Mouse (Mus musculus) forebrain, embryonic 14.5 days (tissue): ENCODE measurements around the gene Sytl1. TPM values are rescaled to one million over a fixed set of nuclear protein-coding genes. Genes with fewer than 3 reads are reported as not detected.

Experiments
- ATAC-seq: fragments of 200-750 bp; cut with Nextera tagmentation; 2 replicates; pipeline ENCODE4 v1.8.0; 2017; ENCODE audit warnings: mild to moderate bottlenecking, moderate library complexity
- DNase-seq: peaks from one replicate; pipeline ENCODE4 v3.0.0-alpha.2; 2015; ENCODE audit warnings: low spot score
- H3K27ac ChIP-seq: fragments of 300-500 bp; sonication (generic); 2 replicates; pipeline ENCODE4 v1.5.1; 2014; ENCODE audit warnings: low read depth, mild to moderate bottlenecking, control low read depth, low read length, moderate library complexity
- H3K27me3 ChIP-seq: fragments of 300-500 bp; sonication (generic); replicated peaks from 2 replicates; pipeline ENCODE4 v1.6.1; 2014; ENCODE audit warnings: low read length, control low read depth, mixed read lengths; ENCODE audit not compliant: control insufficient read depth, insufficient read depth
- H3K36me3 ChIP-seq: fragments of 300-500 bp; sonication (generic); 2 replicates; pipeline ENCODE4 v1.6.1; 2014; ENCODE audit warnings: low read length, control low read depth; ENCODE audit not compliant: control insufficient read depth, insufficient read depth
- H3K4me1 ChIP-seq: fragments of 300-500 bp; sonication (generic); 2 replicates; pipeline ENCODE4 v1.6.1; 2014; ENCODE audit warnings: antibody characterized with exemption, low read length, control low read depth; ENCODE audit not compliant: control insufficient read depth, insufficient read depth
- H3K4me2 ChIP-seq: fragments of 300-500 bp; sonication (generic); 2 replicates; pipeline ENCODE4 v1.6.1; 2014; ENCODE audit warnings: mild to moderate bottlenecking, control low read depth, low read length
- H3K4me3 ChIP-seq: fragments of 300-500 bp; sonication (generic); 2 replicates; pipeline ENCODE4 v1.5.1; 2014; ENCODE audit warnings: low read depth, low read length, control low read depth
- H3K9ac ChIP-seq: fragments of 300-500 bp; sonication (generic); 2 replicates; pipeline ENCODE4 v1.6.1; 2014; ENCODE audit warnings: mild to moderate bottlenecking, low read length, control low read depth, moderate library complexity
- H3K9me3 ChIP-seq: fragments of 300-500 bp; sonication (generic); replicated peaks from 2 replicates; pipeline ENCODE4 v1.6.1; 2016; ENCODE audit warnings: low read length, control low read depth, mixed read lengths; ENCODE audit not compliant: control insufficient read depth
- WGBS: fragments of 180-500 bp; shearing (Covaris S2); extraction: QIAGEN DNeasy Blood & Tissue Kit; methylation state at CpG from one replicate; pipeline ENCODE4 v1.1.7; 2014; 5-methylcytosine and 5-hydroxymethylcytosine counted together
- polyA plus RNA-seq: library from polyadenylated mRNA; unstranded; fragments of >200 nt; fragmentation: Nextera tagmentation; extraction: Ambion mirVana; gene quantifications from 2 replicates; pipeline ENCODE4 v1.2.1, GENCODE M21; 2014

Sytl1 gene
- polyA plus RNA-seq, 1 experiment from 2014 or later = 0.32 TPM

DNA sequence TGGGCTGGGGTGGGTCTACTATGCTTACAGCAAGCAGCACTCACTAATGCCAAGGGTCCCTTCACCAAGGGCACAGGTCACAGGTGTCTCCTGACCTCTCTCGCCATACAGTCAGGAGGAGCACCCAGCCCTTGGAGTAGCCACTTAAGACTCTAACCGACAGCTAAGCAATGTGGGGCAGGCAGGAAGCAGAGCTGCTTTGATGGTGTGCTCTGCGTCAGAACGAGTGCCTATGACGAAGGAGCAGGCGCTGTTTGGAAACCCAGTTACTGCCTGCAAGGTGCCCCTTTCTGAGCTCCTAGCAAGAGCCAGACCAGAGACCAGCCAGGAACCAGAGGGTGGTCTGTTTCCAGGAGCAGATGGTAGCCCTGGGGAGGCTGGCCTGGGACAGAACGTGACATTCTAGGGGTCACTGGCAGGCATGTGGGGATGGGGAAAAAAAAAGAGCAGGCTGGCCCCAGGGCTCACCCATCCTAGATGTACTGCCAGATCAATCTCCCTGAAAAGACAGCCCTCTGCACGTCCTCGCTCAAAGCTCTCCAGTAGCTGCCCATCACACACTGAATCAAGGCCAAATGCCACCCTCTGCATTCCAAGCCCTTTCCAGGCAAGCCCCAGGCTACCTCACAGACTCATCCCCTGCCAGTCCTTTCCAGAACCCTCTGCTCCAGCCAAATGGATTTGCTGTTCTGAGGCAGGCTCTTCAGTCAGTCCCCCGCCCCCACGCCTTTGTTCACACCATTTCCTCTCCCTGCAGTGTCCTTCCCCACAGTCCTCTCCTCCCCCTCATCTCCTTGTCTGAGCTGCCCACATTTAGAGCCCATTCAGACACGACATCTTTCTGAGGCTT is 35.8 kb upstream of the Sytl1 start:
- H3K4me3 ChIP-seq = no peak overlapping the region
- H3K9ac ChIP-seq = no peak overlapping the region
- H3K9me3 ChIP-seq = no peaks in the 10 kb centered on the region
- peaks cover 15% of the 10 kb centered on the region for H3K4me1 ChIP-seq
- H3K4me2 ChIP-seq = no peak overlapping the region
- DNase-seq (peak; percentile 64), ATAC-seq (no peak)
- 45% methylated on average over 12 of the region's 12 CpGs for WGBS
- peak overlapping the region; percentile 90 for H3K27ac ChIP-seq
- peaks cover 69% of the 10 kb centered on the region for H3K36me3 ChIP-seq
- H3K27me3 ChIP-seq = no peaks in the 10 kb centered on the region

DNA sequence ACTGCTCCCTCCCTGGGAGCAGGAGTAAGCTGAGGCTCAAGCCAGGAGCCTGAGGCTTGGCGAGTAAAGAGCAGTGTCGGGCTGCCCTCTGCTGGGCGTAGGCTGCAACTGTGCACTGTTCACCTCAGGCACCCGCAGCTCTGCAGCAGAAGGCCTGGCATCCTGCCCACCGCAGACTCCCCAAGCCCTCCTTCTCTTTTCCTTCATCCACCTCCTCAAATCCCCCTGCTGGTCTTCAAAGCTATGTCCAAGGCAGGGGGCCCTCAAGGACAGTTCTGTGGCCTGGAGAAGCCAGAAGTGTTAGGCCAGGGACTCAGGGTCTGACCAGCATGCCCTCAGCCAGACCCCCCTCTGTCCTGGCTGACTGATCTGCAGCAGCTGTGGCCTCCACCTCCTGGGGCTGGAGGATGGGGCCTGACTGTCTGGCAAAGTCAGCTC is 34.9 kb upstream of the Sytl1 start:
- DNase-seq = peak; percentile 94
- Histone ChIP-seq H3K9ac (peak overlapping the region; percentile 35; the same call in 1 of the 2 replicates), H3K36me3 (peaks cover 65% of the 10 kb centered on the region), H3K4me3 (no peak overlapping the region), H3K4me1 (peaks cover 22% of the 10 kb centered on the region), H3K4me2 (no peak overlapping the region), H3K27ac (peak overlapping the region; percentile 90), H3K27me3 (no peaks in the 10 kb centered on the region), H3K9me3 (no peaks in the 10 kb centered on the region)
- ATAC-seq = peak; percentile 77
- 3% methylated on average over 5 of the region's 5 CpGs for WGBS

- Histone ChIP-seq H3K9me3 (no peaks in the 10 kb centered on the region), H3K9ac (0 out of 2 replicates have a peak overlapping the region, but pooled peaks have one; percentile 30), H3K4me2 (no peak overlapping the region), H3K27me3 (no peaks in the 10 kb centered on the region), H3K4me3 (no peak overlapping the region), H3K4me1 (peaks cover 24% of the 10 kb centered on the region), H3K27ac (peak overlapping the region; percentile 90; the same call in 1 of the 2 replicates), H3K36me3 (peaks cover 60% of the 10 kb centered on the region)
- DNase-seq = no peak
- WGBS = 76% methylated on average over 10 of the region's 10 CpGs
- ATAC-seq = no peak
Observed at GRCm38 (mm10) chr4:133297360-133297759, 34.4 kb upstream of the Sytl1 start.

- H3K27ac ChIP-seq = no peak overlapping the region
- peaks cover 24% of the 10 kb centered on the region for H3K4me1 ChIP-seq
- H3K4me3 ChIP-seq = no peak overlapping the region
- H3K9ac ChIP-seq = no peak overlapping the region
- ATAC-seq (no peak), DNase-seq (no peak)
- no peaks in the 10 kb centered on the region for H3K9me3 ChIP-seq
- no peaks in the 10 kb centered on the region for H3K27me3 ChIP-seq
- no peak overlapping the region for H3K4me2 ChIP-seq
- WGBS = 46% methylated on average over 11 of the region's 11 CpGs
- peaks cover 41% of the 10 kb centered on the region for H3K36me3 ChIP-seq
Observed at GRCm38 (mm10) chr4:133294084-133294483, 31.2 kb upstream of the Sytl1 start.

- Histone ChIP-seq H3K27ac (peak overlapping the region; percentile 70), H3K27me3 (no peaks in the 10 kb centered on the region), H3K9ac (peak overlapping the region; percentile 29; the same call in 1 of the 2 replicates), H3K4me2 (no peak overlapping the region), H3K4me1 (peaks cover 15% of the 10 kb centered on the region), H3K9me3 (no peaks in the 10 kb centered on the region), H3K4me3 (no peak overlapping the region), H3K36me3 (peaks cover 41% of the 10 kb centered on the region)
- ATAC-seq (peak; percentile 64), DNase-seq (peak; percentile 50)
- WGBS = 18% methylated on average over 24 of the region's 24 CpGs
Observed at GRCm38 (mm10) chr4:133292901-133293843, 30.3 kb upstream of the Sytl1 start.

DNA sequence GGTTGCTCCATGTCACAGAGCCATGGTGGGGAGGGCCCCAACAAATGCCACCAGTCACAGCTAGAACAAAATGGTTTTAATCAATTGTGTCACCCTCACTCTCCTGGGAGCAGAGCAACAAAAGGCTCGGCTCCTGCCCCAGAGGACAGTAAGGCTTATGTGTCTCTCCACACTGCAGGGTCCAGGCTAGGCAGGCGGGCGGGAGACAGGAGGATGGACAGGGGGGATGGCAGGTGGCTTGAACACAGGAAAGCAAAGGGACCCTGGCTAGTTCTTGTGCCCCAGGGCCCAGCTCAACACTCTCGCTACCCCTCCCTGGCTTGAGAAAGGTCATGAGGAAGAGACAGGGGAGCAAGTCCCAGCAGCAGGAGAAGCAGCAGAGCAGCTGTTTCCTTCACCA is 29.5 kb upstream of the Sytl1 start:
- H3K9me3 ChIP-seq = no peaks in the 10 kb centered on the region
- 60% methylated on average over 4 of the region's 4 CpGs for WGBS
- ATAC-seq (no peak), DNase-seq (no peak)
- peak overlapping the region; percentile 70; the same call in 1 of the 2 replicates for H3K27ac ChIP-seq
- no peak overlapping the region for H3K9ac ChIP-seq
- peaks cover 40% of the 10 kb centered on the region for H3K36me3 ChIP-seq
- peaks cover 10% of the 10 kb centered on the region for H3K4me1 ChIP-seq
- no peaks in the 10 kb centered on the region for H3K27me3 ChIP-seq
- no peak overlapping the region for H3K4me3 ChIP-seq
- no peak overlapping the region for H3K4me2 ChIP-seq

GRCm38 (mm10) chr4:133291255-133291654 is 28.3 kb upstream of the Sytl1 start:
- H3K36me3 ChIP-seq = peaks cover 28% of the 10 kb centered on the region
- 89% methylated on average over 1 of the region's 1 CpGs for WGBS
- H3K9ac ChIP-seq = no peak overlapping the region
- no peak overlapping the region for H3K4me3 ChIP-seq
- DNase-seq (no peak), ATAC-seq (no peak)
- no peaks in the 10 kb centered on the region for H3K9me3 ChIP-seq
- peaks cover 9% of the 10 kb centered on the region for H3K4me1 ChIP-seq
- H3K4me2 ChIP-seq = no peak overlapping the region
- no peak overlapping the region for H3K27ac ChIP-seq
- no peaks in the 10 kb centered on the region for H3K27me3 ChIP-seq

DNA sequence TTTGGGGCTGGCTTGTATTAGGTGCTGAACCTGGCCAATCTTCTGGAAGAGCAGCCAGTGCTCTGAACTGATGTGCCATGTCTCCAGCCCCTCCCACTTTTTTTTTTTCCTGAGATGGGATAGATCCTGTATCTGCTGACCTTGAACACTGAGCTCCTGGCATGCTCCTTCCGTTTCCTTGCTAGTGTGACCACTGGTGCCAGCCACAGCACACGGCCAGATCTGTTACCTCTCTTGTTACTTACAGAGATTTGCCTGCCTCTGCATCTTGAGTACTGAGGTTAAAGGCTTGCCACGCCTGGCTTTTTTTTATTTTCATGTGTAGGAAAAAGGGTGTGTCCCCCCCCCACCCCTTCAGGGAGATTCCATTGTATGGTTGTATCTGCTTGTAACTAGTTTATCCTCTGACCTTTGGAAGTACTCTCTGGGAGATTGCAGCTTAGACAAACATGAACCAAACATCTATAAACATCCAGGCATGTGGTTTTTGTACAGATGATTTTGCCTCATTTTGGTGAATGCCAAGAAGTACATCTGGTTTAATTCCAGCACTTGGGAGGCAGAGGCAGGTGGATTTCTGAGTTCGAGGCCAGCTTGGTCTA is 23.7 kb upstream of the Sytl1 start:
- Histone ChIP-seq H3K36me3 (no peaks in the 10 kb centered on the region), H3K27ac (no peak overlapping the region), H3K27me3 (no peaks in the 10 kb centered on the region), H3K4me3 (no peak overlapping the region), H3K4me2 (no peak overlapping the region), H3K9me3 (no peaks in the 10 kb centered on the region), H3K9ac (no peak overlapping the region), H3K4me1 (peaks cover 8% of the 10 kb centered on the region)
- ATAC-seq (no peak), DNase-seq (no peak)
- WGBS = 83% methylated on average over 4 of the region's 4 CpGs
